Mouse (Mus musculus): ENCODE results near the gene Parl. TPM values are rescaled to one million over a fixed set of nuclear protein-coding genes. Genes with fewer than 3 reads are reported as not detected.

Gene Parl
- total and polyA plus RNA-seq, 3 experiments = 101 to 247 (median 166) TPM

GRCm38 (mm10) chr16:20315266-20315665 lies 13.1 kb upstream of the Parl start:
- Histone ChIP-seq H3K36me3 (replicated peaks in 1 of 2; ENCODE audit: control insufficient read depth in 1 of 2, insufficient read depth in 1 of 2, low read length in 1 of 2) (no peaks in the 10 kb centered on the region), H3K9me3 (replicated peaks; ENCODE audit: low read length) (no peaks in the 10 kb centered on the region), H3K27me3 (replicated peaks) (no peaks in the 10 kb centered on the region), H3K4me3 (replicated peaks in 1 of 3; ENCODE audit: low read depth in 2 of 3, low read length in 2 of 3, poor library complexity in 1 of 3) (no peak overlapping the region), H3K4me2 (ENCODE audit: insufficient read depth, low read depth, poor library complexity, severe bottlenecking) (no peak overlapping the region), H3K4me1 (ENCODE audit: control insufficient read depth in 1 of 2, insufficient read depth in 2 of 2) (peaks cover 5 to 17% of the 10 kb centered on the region in 2 experiments; a peak in 2 of 4 replicates), H3K79me2 (replicated peaks; ENCODE audit: control insufficient read depth, extremely low read depth, insufficient read depth, poor library complexity, severe bottlenecking) (no peaks in the 10 kb centered on the region), H3K9ac (ENCODE audit: insufficient read depth, low read depth) (no peak overlapping the region), H3K27ac (ENCODE audit: insufficient read depth, low read depth) (no peak overlapping the region)
- dilution Hi-C loops (cut with MboI; ENCODE audit: extremely low pct_ligation_motif_present, extremely low pct_unique_long_range_greater_than_20kb, low sequenced_read_pairs) (no loop called here), in situ Hi-C loops (cut with MboI; ENCODE audit: low pct_ligation_motif_present, low pct_unique_long_range_greater_than_20kb, low sequenced_read_pairs) (no loop called here)
- DNase-seq (ENCODE audit: extremely low read depth) = no peak
- TF ChIP-seq MXI1 (IDR thresholded peaks at IDR 0.05; ENCODE audit: low read depth, low read length) (no peak), USF1 (IDR thresholded peaks at IDR 0.05; ENCODE audit: low read depth, low read length) (no peak), RAD21 (IDR thresholded peaks at IDR 0.05; ENCODE audit: low read depth, low read length) (no peak), ETS1 (conservative IDR thresholded peaks at IDR 0.05; ENCODE audit: low read depth, low read length) (no peak), MEF2A (IDR thresholded peaks at IDR 0.05; ENCODE audit: borderline replicate concordance, low read depth, low read length) (no peak), IRF4 (IDR thresholded peaks at IDR 0.05; ENCODE audit: low read depth, low read length) (no peak), UBTF (IDR thresholded peaks at IDR 0.05; ENCODE audit: low read depth, low read length) (no peak), HCFC1 (IDR thresholded peaks at IDR 0.05; ENCODE audit: low read depth, low read length) (no peak), POLR2A (IDR thresholded peaks at IDR 0.05; ENCODE audit: low read depth, low read length) (no peak), CHD2 (IDR thresholded peaks at IDR 0.05; ENCODE audit: low read length) (no peak), RCOR1 (conservative IDR thresholded peaks at IDR 0.05; ENCODE audit: low read depth, low read length) (no peak), POLR2AphosphoS2 (IDR thresholded peaks at IDR 0.05; ENCODE audit: low read depth, low read length) (no peak), ELF1 (IDR thresholded peaks at IDR 0.05; ENCODE audit: low read depth, low read length) (no peak), USF2 (conservative IDR thresholded peaks at IDR 0.05; ENCODE audit: low read depth, low read length) (no peak)

- Histone ChIP-seq H3K4me1 (ENCODE audit: control insufficient read depth in 1 of 2, insufficient read depth in 2 of 2) (peaks cover 5 to 31% of the 10 kb centered on the region in 2 experiments; a peak in 2 of 4 replicates), H3K27me3 (replicated peaks) (no peaks in the 10 kb centered on the region), H3K79me2 (replicated peaks; ENCODE audit: control insufficient read depth, extremely low read depth, insufficient read depth, poor library complexity, severe bottlenecking) (no peaks in the 10 kb centered on the region), H3K9ac (ENCODE audit: insufficient read depth, low read depth) (no peak overlapping the region), H3K9me3 (replicated peaks; ENCODE audit: low read length) (no peaks in the 10 kb centered on the region), H3K36me3 (replicated peaks in 1 of 2; ENCODE audit: control insufficient read depth in 1 of 2, insufficient read depth in 1 of 2, low read length in 1 of 2) (no peaks in the 10 kb centered on the region), H3K4me3 (replicated peaks in 1 of 3; ENCODE audit: low read depth in 2 of 3, low read length in 2 of 3, poor library complexity in 1 of 3) (no peak overlapping the region), H3K27ac (ENCODE audit: insufficient read depth, low read depth) (no peak overlapping the region), H3K4me2 (ENCODE audit: insufficient read depth, low read depth, poor library complexity, severe bottlenecking) (no peak overlapping the region)
- TF ChIP-seq ZC3H11A (IDR thresholded peaks at IDR 0.05; ENCODE audit: low read depth, low read length) = no peak
- no peak for TF ChIP-seq TBP (conservative IDR thresholded peaks at IDR 0.05; ENCODE audit: low read depth, low read length)
- no peak for TF ChIP-seq MYC (IDR thresholded peaks at IDR 0.05; ENCODE audit: low read depth, low read length)
- TF ChIP-seq POLR2A (IDR thresholded peaks at IDR 0.05; ENCODE audit: low read depth, low read length) = no peak
- TF ChIP-seq PAX5 (IDR thresholded peaks at IDR 0.05; ENCODE audit: low read length) = no peak
- TF ChIP-seq SMC3 (IDR thresholded peaks at IDR 0.05; ENCODE audit: low read depth, low read length) = no peak
- TF ChIP-seq SIN3A (IDR thresholded peaks at IDR 0.05; ENCODE audit: low read length) = no peak
- no peak for TF ChIP-seq POLR2AphosphoS2 (IDR thresholded peaks at IDR 0.05; ENCODE audit: low read depth, low read length)
- no peak for TF ChIP-seq UBTF (IDR thresholded peaks at IDR 0.05; ENCODE audit: low read depth, low read length)
- TF ChIP-seq KAT2A (IDR thresholded peaks at IDR 0.05; ENCODE audit: insufficient replicate concordance, low read length) = no peak
- no peak for DNase-seq (ENCODE audit: extremely low read depth)
- dilution Hi-C loops (cut with MboI; ENCODE audit: extremely low pct_ligation_motif_present, extremely low pct_unique_long_range_greater_than_20kb, low sequenced_read_pairs) (no loop called here), in situ Hi-C loops (cut with MboI; ENCODE audit: low pct_ligation_motif_present, low pct_unique_long_range_greater_than_20kb, low sequenced_read_pairs) (no loop called here)
Observed at GRCm38 (mm10) chr16:20312272-20312671, 10.1 kb upstream of the Parl start.

Measured in CH12.LX (cell line).